Comparison of ENCODE assay signal across 15 mouse cellular contexts in the genomic region with DNA sequence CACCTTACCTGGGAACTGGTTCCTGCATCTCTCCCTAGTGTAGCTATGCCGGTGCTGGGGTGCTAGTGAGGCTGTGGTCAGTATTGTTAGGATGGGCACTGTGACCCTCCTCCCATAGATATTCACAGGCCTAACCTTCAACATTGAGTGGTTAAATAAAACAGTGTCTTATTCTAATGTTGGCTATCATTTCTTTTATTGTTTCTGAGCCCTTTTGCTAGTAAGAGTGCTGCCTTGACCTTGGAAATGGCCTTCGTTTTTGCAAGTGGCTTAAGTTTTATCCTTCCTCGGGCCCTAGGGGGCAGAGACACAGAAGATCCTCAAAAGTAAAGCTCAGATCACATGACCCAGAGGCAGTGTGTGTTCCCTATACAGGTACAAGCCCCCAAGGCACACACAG.
"Had no signal": no experiment of that assay in that cellular context is flagged by ENCODE, and none has a peak within 500 bp of the region (broad histone marks: within the 10 kb centered on the region; RNA-seq: fewer than 3 reads in every experiment).

No protein-coding gene starts in this region.

- H3K27ac ChIP-seq: liver, embryonic 14.5 days; midbrain, embryonic 10.5 days; midbrain, embryonic 13.5 days; neural tube, embryonic 13.5 days; neural tube, embryonic 15.5 days had no signal

- H3K4me2 ChIP-seq: lung, embryonic 14.5 days; midbrain, embryonic 13.5 days; neural tube, embryonic 13.5 days; neural tube, embryonic 15.5 days had no signal

- H3K36me3 ChIP-seq: midbrain, embryonic 10.5 days; midbrain, embryonic 13.5 days; neural tube, embryonic 13.5 days; neural tube, embryonic 15.5 days had no signal

- H3K4me3 ChIP-seq: midbrain, embryonic 10.5 days; midbrain, embryonic 13.5 days; myocyte; neural tube, embryonic 13.5 days; neural tube, embryonic 15.5 days had no signal

- H3K9ac ChIP-seq: liver, embryonic 14.5 days; lung, embryonic 14.5 days; midbrain, embryonic 13.5 days; neural tube, embryonic 13.5 days; neural tube, embryonic 15.5 days had no signal

- DNase-seq: lung, adult 18-20 months; lung, embryonic 14.5 days; lung, postnatal 10 days; lung, postnatal 4 days; retina, postnatal 1 day; right cerebral cortex, postnatal 14 days; thymus, adult 18-20 months; thymus, postnatal 14 days; thymus, postnatal 36 days had no signal

- H3K9me3 ChIP-seq: midbrain, embryonic 10.5 days; midbrain, embryonic 13.5 days; neural tube, embryonic 13.5 days; neural tube, embryonic 15.5 days had no signal

- H3K27me3 ChIP-seq: midbrain, embryonic 13.5 days; neural tube, embryonic 13.5 days; neural tube, embryonic 15.5 days had no signal
